Mouse (Mus musculus) heart, embryonic 10.5 days (tissue): ENCODE measurements around the gene Setd5. TPM values are rescaled to one million over a fixed set of nuclear protein-coding genes. Genes with fewer than 3 reads are reported as not detected.

Experiments
- DNase-seq: peaks from one replicate; pipeline ENCODE4 v3.0.0-alpha.2; 2017; ENCODE audit warnings: low spot score
- H3K27ac ChIP-seq: fragments of 300-500 bp; sonication (generic); 2 replicates; pipeline ENCODE4 v1.5.1; 2016; ENCODE audit warnings: mild to moderate bottlenecking
- H3K27me3 ChIP-seq: fragments of 300-500 bp; sonication (generic); 2 replicates; pipeline ENCODE4 v1.6.1; 2016; ENCODE audit warnings: mild to moderate bottlenecking; ENCODE audit not compliant: poor library complexity, insufficient read depth, severe bottlenecking
- H3K36me3 ChIP-seq: fragments of 300-500 bp; sonication (generic); 2 replicates; pipeline ENCODE4 v1.6.1; 2016; ENCODE audit warnings: mild to moderate bottlenecking, moderate library complexity
- H3K4me1 ChIP-seq: fragments of 300-500 bp; sonication (generic); 2 replicates; pipeline ENCODE4 v1.6.1; 2016; ENCODE audit warnings: mild to moderate bottlenecking
- H3K4me3 ChIP-seq: fragments of 300-500 bp; sonication (generic); 2 replicates; pipeline ENCODE4 v1.5.1; 2016; ENCODE audit warnings: mild to moderate bottlenecking, moderate library complexity
- H3K9me3 ChIP-seq: fragments of 300-500 bp; sonication (generic); 2 replicates; pipeline ENCODE4 v1.6.1; 2016; ENCODE audit warnings: mild to moderate bottlenecking, moderate library complexity
- WGBS: fragments of 180-500 bp; shearing (Covaris S2); methylation state at CpG from one replicate; pipeline ENCODE4 v1.1.7; 2016; 5-methylcytosine and 5-hydroxymethylcytosine counted together
- polyA plus RNA-seq: library from polyadenylated mRNA; unstranded; fragments of >200 nt; fragmentation: Nextera tagmentation; extraction: Ambion mirVana; gene quantifications from 2 replicates; pipeline ENCODE4 v1.2.1, GENCODE M21; 2016

Gene Setd5
- polyA plus RNA-seq, 1 experiment from 2014 or later: 82.2 TPM

GRCm38 (mm10) chr6:113166661-113167251, 89.6 kb downstream of the Setd5 start:
- 66% methylated on average over 17 of the region's 17 CpGs for WGBS
- H3K27ac ChIP-seq: no peak overlapping the region

DNA sequence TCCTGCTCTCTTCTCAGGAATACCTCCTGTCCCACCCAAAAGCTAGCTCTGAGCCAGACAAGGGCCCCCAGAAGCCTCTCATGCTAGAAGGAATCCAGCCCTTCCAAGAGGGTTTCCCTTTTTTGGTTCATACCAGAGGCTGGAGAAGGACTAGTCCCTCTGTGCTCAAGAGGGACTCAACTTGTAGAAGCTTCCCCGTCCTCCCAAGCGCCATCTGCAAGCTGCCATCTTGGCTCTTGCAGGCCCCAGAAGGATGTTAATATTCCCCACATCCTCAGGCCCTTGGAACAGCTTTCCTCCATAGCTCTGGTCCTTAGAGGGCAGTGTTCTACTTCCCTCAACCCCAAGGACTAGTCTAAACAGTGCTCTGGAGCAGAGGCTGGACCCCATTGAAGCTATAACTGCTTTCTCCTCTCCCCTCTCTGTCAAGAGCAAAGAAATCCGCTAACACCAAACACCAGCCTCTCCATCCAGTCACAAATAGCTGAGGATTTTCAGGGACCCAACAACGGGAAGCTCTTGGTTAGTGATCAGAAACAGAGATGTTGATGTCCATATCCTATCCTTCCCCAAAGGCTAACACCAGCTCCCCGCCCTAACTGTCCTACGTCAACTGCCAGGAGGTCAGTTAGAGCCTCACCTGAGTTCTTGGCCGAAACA, 91.3 kb downstream of the Setd5 start:
- Histone ChIP-seq H3K36me3 (no peaks in the 10 kb centered on the region), H3K9me3 (no peaks in the 10 kb centered on the region), H3K4me1 (peaks cover 18% of the 10 kb centered on the region), H3K4me3 (no peak overlapping the region), H3K27me3 (no peaks in the 10 kb centered on the region), H3K27ac (no peak overlapping the region)
- 82% methylated on average over 7 of the region's 7 CpGs for WGBS
- no peak for DNase-seq

More at GRCm38 (mm10) chr6:113166661-113167251, 89.6 kb downstream of the Setd5 start:
- H3K4me1 ChIP-seq: peaks cover 18% of the 10 kb centered on the region
- no peaks in the 10 kb centered on the region for H3K9me3 ChIP-seq
- no peak overlapping the region for H3K4me3 ChIP-seq
- H3K27me3 ChIP-seq: no peaks in the 10 kb centered on the region
- no peaks in the 10 kb centered on the region for H3K36me3 ChIP-seq
- DNase-seq: peak; percentile 80

- no peak overlapping the region for H3K4me3 ChIP-seq
- peaks cover 18% of the 10 kb centered on the region for H3K4me1 ChIP-seq
- H3K27me3 ChIP-seq: no peaks in the 10 kb centered on the region
- WGBS: 74% methylated on average over 3 of the region's 3 CpGs
- no peaks in the 10 kb centered on the region for H3K36me3 ChIP-seq
- no peak overlapping the region for H3K27ac ChIP-seq
- H3K9me3 ChIP-seq: no peaks in the 10 kb centered on the region
- DNase-seq: no peak
These were observed 92.7 kb downstream of the Setd5 start for GRCm38 (mm10) chr6:113169852-113170251.

DNA sequence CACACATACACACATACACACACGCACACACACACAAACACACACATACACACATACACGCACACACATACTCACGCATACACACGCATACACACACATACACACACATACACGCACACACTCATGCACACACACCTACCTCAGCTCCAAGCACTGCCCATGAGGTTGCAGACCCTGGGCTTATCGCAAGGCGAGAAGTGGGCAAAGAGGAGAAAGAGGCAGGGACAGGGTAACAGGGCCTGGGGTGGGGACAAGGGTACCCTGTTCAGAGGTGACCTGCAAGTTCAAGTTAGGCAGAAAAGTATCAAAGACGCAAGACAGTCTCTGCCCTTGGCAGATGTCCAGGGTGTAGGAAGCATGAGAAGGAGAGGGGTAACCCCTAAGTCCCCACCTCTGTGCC, 93.5 kb downstream of the Setd5 start:
- 0 out of 2 replicates have a peak overlapping the region, but pooled peaks have one; percentile 32 for H3K27ac ChIP-seq
- H3K27me3 ChIP-seq: no peaks in the 10 kb centered on the region
- H3K9me3 ChIP-seq: no peaks in the 10 kb centered on the region
- peaks cover 18% of the 10 kb centered on the region for H3K4me1 ChIP-seq
- H3K4me3 ChIP-seq: no peak overlapping the region
- DNase-seq: no peak
- WGBS: 84% methylated on average over 8 of the region's 8 CpGs
- H3K36me3 ChIP-seq: no peaks in the 10 kb centered on the region

DNA sequence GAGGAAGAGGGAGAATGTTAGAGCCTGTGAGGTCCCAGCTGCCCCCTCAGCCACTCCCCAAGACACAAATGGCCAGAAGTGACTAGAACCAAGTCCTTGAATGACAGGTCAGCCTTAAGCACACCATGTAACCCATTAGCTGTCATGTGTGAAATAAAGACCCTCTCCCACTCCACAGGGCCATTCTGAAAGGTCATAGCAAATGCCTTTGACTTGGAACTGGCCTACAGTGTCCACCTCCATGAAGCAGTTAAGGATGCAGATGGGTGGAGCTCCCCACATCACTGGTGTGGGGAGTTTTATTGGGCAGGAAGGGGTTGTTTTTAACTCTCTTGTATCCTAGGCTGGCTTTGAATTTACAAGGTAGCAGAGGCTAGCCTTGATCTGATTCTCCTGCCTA, 94.8 kb downstream of the Setd5 start:
- H3K36me3 ChIP-seq: no peaks in the 10 kb centered on the region
- no peaks in the 10 kb centered on the region for H3K9me3 ChIP-seq
- DNase-seq: no peak
- H3K27ac ChIP-seq: no peak overlapping the region
- no peak overlapping the region for H3K4me3 ChIP-seq
- H3K27me3 ChIP-seq: no peaks in the 10 kb centered on the region
- peaks cover 11% of the 10 kb centered on the region for H3K4me1 ChIP-seq

- H3K9me3 ChIP-seq: no peaks in the 10 kb centered on the region
- H3K4me3 ChIP-seq: no peak overlapping the region
- no peaks in the 10 kb centered on the region for H3K27me3 ChIP-seq
- H3K27ac ChIP-seq: no peak overlapping the region
- H3K4me1 ChIP-seq: peaks cover 5% of the 10 kb centered on the region; the same call in 1 of the 2 replicates
- H3K36me3 ChIP-seq: no peaks in the 10 kb centered on the region
- WGBS: 35% methylated on average over 1 of the region's 1 CpGs
- DNase-seq: no peak
These were observed 95.4 kb downstream of the Setd5 start for GRCm38 (mm10) chr6:113172568-113172967.

GRCm38 (mm10) chr6:113175469-113175868, 98.3 kb downstream of the Setd5 start:
- Histone ChIP-seq H3K36me3 (no peaks in the 10 kb centered on the region), H3K27ac (no peak overlapping the region), H3K4me3 (no peak overlapping the region), H3K27me3 (0 out of 2 replicates have a peak, but pooled peaks cover 8% of the 10 kb centered on the region), H3K9me3 (no peaks in the 10 kb centered on the region), H3K4me1 (peaks cover 5% of the 10 kb centered on the region; the same call in 1 of the 2 replicates)
- DNase-seq: no peak
- WGBS: 90% methylated on average over 3 of the region's 3 CpGs

- DNase-seq: no peak
- 80% methylated on average over 8 of the region's 8 CpGs for WGBS
- no peaks in the 10 kb centered on the region for H3K36me3 ChIP-seq
- H3K27ac ChIP-seq: no peak overlapping the region
- no peaks in the 10 kb centered on the region for H3K9me3 ChIP-seq
- no peaks in the 10 kb centered on the region for H3K4me1 ChIP-seq
- 0 out of 2 replicates have a peak, but pooled peaks cover 8% of the 10 kb centered on the region for H3K27me3 ChIP-seq
- no peak overlapping the region for H3K4me3 ChIP-seq
These were observed 99.4 kb downstream of the Setd5 start for GRCm38 (mm10) chr6:113176613-113177012.

DNA sequence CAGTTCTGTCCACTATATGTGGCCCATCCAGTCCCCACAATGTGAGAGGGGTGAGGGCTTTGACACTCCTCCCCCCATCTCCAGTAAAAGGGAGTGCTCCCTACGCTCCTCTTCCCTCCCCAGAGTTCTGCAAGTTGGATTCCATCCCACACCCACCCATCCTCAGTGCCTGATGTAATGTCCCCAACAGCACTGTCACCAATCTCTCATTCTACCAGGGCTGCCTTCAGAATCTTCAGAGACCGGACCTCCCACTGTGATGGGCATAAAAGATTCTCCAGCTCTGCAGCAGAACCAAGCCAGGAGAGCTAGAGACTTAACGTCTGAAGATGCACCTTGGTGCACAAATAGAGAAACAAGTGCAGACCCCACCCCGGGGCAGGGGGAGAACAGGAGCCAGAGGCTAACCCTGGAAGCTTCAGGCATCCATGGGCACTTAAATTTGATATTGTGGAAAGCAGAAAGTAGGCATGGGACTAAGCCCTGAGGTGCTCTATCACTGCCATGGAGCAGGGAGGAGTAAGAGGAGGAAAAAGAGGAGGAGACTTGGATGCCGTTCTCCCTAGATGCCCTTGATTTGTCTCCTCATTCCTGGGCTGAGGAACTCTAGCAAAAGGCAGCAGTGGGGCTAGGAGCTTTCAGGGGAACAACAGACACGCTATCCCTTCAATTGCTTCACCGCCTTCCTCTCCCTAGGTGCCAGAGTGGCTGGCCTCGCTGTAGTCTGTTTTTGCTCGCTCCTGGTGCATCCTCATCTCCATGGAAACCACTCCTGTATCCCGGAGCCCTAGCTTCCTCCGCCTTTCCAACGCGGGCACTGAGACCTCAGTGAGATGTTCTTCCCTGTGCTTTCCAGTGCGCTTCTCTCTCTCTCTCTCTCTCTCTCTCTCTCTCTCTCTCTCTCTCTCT, 101.4 kb downstream of the Setd5 start:
- no peak for DNase-seq
- 0 out of 2 replicates have a peak, but pooled peaks cover 8% of the 10 kb centered on the region for H3K27me3 ChIP-seq
- no peaks in the 10 kb centered on the region for H3K4me1 ChIP-seq
- 20% methylated on average over 14 of the region's 14 CpGs for WGBS
- H3K9me3 ChIP-seq: no peaks in the 10 kb centered on the region
- no peaks in the 10 kb centered on the region for H3K36me3 ChIP-seq
- H3K27ac ChIP-seq: no peak overlapping the region
- H3K4me3 ChIP-seq: no peak overlapping the region

DNA sequence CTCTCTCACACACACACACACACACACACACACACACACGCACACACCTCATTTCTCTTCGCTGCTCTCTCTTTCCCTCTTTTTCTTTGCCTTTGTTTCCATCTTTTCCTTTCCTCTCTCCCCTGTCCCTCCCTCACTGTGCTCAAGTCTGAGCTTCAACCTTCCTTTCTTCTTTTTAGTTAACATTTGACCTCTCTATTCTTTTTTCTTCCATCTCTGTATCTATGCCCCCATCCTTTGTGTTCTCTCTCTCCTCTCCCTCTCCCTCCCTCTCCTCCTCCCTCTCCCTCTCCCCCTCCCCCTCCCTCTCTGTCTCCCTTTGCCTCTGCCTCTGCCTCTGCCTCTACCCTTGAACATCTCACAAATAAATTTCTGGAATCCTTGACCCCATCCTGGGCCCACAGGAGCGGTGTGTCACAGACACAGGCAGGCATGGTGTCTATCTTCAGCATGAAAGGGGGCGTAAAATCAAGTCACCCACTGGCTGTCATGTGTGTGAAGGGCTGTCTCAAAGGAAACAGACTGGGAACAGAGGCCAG, 102.1 kb downstream of the Setd5 start:
- no peak for DNase-seq
- Histone ChIP-seq H3K4me3 (no peak overlapping the region), H3K27ac (no peak overlapping the region), H3K27me3 (0 out of 2 replicates have a peak, but pooled peaks cover 8% of the 10 kb centered on the region), H3K36me3 (no peaks in the 10 kb centered on the region), H3K4me1 (no peaks in the 10 kb centered on the region), H3K9me3 (no peaks in the 10 kb centered on the region)
- 50% methylated on average over 4 of the region's 4 CpGs for WGBS

GRCm38 (mm10) chr6:113184163-113184562, 107.0 kb downstream of the Setd5 start:
- no peaks in the 10 kb centered on the region for H3K36me3 ChIP-seq
- H3K4me1 ChIP-seq: no peaks in the 10 kb centered on the region
- H3K27ac ChIP-seq: no peak overlapping the region
- no peaks in the 10 kb centered on the region for H3K9me3 ChIP-seq
- no peak overlapping the region for H3K4me3 ChIP-seq
- 0 out of 2 replicates have a peak, but pooled peaks cover 4% of the 10 kb centered on the region for H3K27me3 ChIP-seq
- 63% methylated on average over 9 of the region's 9 CpGs for WGBS
- DNase-seq: no peak

DNA sequence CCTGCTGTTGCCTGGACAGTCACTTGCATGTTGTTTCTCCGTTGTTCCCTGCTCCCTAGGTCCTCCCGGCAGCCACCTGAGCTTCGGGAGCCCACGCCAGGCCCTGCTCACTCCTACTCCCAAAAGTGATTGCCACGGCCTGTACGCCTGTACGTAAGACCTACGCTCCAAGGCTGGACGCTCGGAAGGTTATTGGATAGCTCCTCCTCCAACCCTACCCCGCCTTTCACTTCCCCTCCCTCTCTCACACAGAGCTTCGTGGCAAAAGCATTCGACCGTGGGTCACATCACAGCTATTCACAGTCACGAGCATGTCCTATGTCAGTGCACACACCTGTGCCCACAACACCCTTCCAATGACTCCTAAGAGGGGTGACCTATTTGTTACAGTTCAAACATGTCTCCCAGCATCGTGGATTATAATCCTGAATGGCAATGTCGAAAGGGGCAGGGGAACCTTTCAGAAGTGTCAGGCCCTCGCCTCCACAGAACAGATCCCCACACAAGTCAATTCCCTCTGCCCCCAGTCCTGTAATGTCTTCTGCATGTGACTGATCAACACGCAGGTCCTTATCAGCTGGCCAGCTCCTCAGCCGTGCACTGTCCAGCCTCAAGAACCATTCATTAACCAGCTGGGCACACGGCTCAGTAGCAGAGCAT, 107.8 kb downstream of the Setd5 start:
- Histone ChIP-seq H3K9me3 (no peaks in the 10 kb centered on the region), H3K27me3 (no peaks in the 10 kb centered on the region), H3K4me1 (no peaks in the 10 kb centered on the region), H3K27ac (no peak overlapping the region), H3K36me3 (no peaks in the 10 kb centered on the region), H3K4me3 (no peak overlapping the region)
- whole genome bisulfite sequencing: 73% methylated on average over 21 of the region's 21 CpGs
- no peak for DNase-seq
